Mouse (Mus musculus): ENCODE measurements around the gene Il9r.

- TF ChIP-seq POLR2A (IDR thresholded peaks at IDR 0.05; ENCODE audit: extremely low read depth, insufficient read depth, low read length) = no peak
- TF ChIP-seq CTCF (IDR thresholded peaks at IDR 0.05; ENCODE audit: low read depth, low read length) = no peak
Observed at GRCm38 (mm10) chr11:32248350-32248749, 48.3 kb upstream of the Il9r start.
